Mouse (Mus musculus) skeletal muscle tissue, adult 2 months (tissue): Measurements from ENCODE around the gene Gm27021.

ENCODE experiments used
- DNase-seq: peaks from one replicate; pipeline ENCODE4 v3.0.0-alpha.2; 2012; ENCODE audit warnings: low read depth, low spot score

Gm27021 gene

GRCm38 (mm10) chr8:120566681-120567080 lies 101.2 kb downstream of the Gm27021 start:
- no peak for DNase-seq

- DNase-seq, result no peak
Observed at GRCm38 (mm10) chr8:120565151-120565711, 102.6 kb downstream of the Gm27021 start.

GRCm38 (mm10) chr8:120563851-120564837 lies 103.7 kb downstream of the Gm27021 start:
- peak; percentile 87 for DNase-seq

GRCm38 (mm10) chr8:120563348-120563724 lies 104.5 kb downstream of the Gm27021 start:
- DNase-seq, result no peak

- DNase-seq, result no peak
Observed at GRCm38 (mm10) chr8:120562680-120563347, 105.1 kb downstream of the Gm27021 start.

GRCm38 (mm10) chr8:120561539-120562435 lies 106.1 kb downstream of the Gm27021 start:
- no peak for DNase-seq

- peak; percentile 55 for DNase-seq
Observed at GRCm38 (mm10) chr8:120560535-120560934, 107.3 kb downstream of the Gm27021 start.

- DNase-seq, result no peak
Observed at GRCm38 (mm10) chr8:120559654-120560053, 108.2 kb downstream of the Gm27021 start.
